Mouse (Mus musculus) heart, postnatal 10 days (tissue): Measurements from ENCODE around the gene Lgsn. TPM values are rescaled to one million over a fixed set of nuclear protein-coding genes. Genes with fewer than 3 reads are reported as not detected.

Experiments used
- DNase-seq, 2 experiments: peaks; one replicate each; pipeline ENCODE4 v3.0.0; 2021
- intact Hi-C: fragments of 180-260 bp; cut with DNase I; formaldehyde crosslinking; loops from one replicate; pipeline ENCODE4 v1.15.1; 2025
- total RNA-seq, 2 experiments: library from RNA; stranded (reverse); gene quantifications; 2 replicates each; pipeline ENCODE4 v1.2.3; 2021

The Lgsn gene
- not detected for total RNA-seq

DNA sequence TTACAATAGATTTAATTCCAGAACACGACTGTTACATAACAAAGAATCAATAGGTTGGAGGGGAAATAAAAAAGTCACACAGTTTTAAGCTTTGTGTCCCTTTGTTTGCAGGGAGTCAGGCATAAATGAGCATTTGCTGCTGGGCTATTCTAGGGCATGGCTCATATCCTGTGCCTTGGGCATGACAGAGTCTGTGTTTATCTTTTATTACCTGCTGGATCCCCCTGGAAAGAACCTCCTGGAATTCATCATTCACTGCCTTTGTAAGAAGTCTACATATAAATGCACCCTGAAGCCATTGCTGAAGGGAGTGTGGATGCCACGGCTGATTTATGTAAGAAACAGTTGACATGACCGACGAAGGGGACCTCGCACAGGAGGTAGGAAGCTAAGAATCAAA is at the start of gene Lgsn:
TSS of gene Lgsn (plus strand) at position 301 of the 400 bp plus-strand sequence.
- no peak for DNase-seq
- intact Hi-C loops: no loop called here

DNA sequence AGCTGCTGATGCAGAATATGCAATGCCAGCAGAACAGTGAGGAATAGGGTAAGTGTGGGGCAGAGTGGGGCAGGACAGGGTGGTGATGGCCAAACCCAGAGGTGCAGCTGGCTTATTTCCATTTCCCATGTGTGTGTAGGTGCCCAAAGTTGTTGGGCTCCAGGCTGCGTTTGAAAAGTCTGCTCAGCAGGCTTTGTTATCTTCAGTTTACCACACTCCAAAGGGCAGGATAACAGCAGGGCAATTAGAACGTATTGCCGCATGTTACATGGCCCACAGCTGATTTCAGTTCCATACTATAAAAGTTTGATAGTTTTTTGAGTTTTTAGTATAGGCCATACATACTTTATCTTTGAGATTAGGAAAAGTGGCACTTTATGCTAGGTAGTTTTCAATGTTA is 37.8 kb upstream of the Lgsn start:
- intact Hi-C loops: no loop called here
- no peak for DNase-seq

DNA sequence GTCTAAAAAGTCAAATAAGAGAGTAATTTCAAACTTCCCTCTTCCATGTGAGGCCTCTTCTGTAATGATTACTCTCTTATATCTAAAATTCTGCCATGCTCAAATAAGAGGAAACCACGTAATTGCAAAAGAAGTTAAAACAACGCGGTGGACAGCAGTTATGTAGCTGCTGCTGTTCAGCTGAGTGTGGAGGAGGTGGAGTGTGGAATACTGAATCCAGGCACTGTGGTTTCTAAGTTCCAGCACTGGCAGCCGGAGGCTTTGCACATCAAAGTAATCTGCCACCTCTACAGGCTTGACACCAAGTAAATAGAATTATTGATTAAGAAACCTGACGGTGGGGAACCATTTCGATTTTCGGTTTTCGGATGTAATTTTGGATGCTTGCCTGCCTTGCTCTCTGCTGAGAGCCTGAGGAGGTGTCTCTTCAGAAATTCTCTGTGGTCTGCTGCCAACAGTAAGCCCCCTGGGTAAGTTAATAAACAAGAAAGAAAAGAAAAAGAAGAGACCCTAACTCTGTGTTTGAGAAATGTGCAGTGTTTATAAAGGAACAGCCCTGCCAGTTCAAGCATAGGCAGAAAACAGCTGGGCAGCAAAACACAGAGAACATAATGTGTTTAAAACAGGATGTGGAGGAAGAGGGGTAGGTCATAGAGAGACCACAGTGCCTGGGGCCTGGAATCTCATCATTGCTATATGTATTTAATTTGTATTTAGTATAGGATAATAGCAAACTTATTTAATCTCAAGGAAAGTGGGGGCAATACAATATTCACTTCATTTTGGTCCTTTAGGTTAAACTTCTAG is 33.7 kb upstream of the Lgsn start:
- intact Hi-C loops: no loop called here
- peak in 1 of 2 experiments; percentile 8 for DNase-seq

DNA sequence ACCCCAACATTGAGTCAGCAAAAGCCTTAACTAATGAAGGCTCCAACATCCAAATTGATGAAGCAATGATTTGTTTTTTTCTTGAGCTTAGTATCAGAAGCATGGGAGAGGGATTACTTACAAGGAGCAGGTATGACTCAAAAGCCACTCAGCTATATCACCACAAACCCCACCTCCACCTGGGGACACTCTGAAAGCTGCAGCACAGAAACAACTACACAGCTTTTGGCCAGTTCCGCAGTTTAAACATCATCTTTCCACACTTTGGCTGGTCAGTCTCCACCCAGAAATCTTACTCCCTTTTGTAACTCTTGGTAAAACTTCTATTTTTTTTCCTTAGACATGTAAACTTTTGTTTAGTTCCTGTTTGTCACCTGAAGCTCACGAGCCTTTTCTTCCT is 32.6 kb upstream of the Lgsn start:
- DNase-seq: no peak
- intact Hi-C loops: no loop called here

DNA sequence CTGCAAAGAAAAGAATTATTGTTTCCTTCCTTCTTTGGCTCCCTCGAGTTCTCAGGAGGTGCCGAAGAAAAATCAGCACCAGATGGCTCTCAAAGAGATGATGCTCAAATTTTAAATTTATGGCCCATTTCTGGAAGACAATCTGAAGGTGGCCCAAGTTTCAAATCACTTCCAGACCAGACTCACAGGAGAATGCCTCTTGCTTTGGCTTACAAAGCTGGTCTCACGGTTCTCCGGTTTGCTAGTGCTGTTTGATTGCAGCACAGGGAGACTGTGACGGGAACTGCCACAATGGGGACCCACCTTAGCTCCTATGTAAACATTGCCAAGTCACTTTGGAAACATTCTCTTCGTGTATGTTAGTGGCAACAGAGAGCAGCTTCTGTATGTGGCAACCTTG is 26.5 kb upstream of the Lgsn start:
- DNase-seq: no peak
- intact Hi-C loops: loop anchor here (5.0 kb wide), 2 partner anchors 132 to 197 kb away; no protein-coding TSS in a partner anchor

DNA sequence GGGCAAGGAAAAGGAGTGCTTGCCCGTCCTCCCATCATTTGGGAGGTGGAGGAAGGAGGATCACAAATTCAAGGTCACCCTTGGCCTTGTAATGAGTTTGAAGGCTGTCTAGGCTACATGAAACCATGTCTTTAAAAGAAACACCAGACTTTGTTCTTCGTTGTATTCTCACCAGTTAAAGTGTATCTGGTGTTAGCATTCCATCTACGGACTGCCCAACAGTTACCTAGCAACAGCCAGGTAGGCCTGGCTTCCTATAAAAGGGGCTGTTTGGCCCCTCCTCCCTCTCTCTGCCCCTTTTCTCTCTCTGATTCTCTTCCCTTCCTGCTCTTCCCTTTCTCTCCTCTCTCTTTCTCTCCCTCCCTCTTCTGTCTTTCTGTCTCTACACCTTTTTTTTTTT is 25.7 kb upstream of the Lgsn start:
- intact Hi-C loops: loop anchor here (5.0 kb wide), 2 partner anchors 133 to 198 kb away; no protein-coding TSS in a partner anchor
- no peak for DNase-seq

DNA sequence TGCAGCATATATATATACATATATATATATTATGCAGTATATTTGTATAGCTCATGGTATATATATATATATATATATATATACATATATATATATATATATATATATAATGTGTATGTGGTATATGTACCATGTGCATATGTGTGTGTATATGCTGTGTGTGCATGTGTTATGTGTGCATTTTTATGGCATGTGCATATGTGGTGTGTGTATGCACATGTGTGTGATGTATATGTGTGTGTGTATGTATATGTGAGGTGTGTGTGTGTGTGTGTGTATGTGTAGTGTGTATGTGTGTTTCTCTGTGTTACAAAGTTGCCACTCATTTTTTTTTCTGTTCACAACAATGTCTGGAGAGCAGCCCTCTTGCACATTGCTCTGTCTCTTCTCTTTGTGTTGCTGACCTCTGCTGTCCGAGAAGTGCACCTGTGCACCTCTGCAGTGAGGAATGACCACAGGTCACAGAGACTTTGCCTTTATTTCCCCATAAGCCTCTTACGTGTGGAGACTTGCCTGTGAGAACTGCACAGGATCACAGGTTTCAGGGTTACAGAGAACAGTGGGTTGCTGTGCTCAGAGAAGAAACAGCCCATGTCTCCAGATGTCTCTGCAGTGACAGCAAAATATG is 23.3 kb upstream of the Lgsn start:
- peak; percentile 35 to 53 for DNase-seq
- intact Hi-C loops: loop anchor here (5.0 kb wide), 2 partner anchors 136 to 201 kb away; no protein-coding TSS in a partner anchor

DNA sequence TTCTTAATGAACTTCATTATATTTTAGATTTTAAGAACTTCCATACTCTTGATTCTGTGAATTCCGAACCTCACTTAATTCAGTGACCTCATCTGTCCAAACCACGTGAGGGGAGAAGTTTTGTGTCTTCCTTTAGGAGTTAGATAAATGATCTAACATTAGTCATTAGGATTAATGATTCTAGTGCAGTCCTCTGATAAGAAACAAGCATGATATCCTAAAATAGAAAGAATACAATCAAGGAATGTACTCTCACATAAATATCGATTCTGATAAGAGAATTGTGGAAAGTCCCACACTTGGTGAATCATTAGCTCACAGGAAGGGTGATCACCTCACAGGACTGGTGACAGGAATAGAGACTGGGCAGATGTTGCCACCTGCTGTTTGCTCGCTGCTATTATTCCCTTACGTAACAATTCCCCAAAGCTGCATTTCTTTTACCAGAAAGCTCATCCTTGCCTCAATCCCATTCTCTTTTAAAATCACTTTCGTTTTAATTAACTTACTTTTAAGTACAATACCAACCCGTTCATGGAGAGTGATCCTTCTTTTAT is 22.3 kb upstream of the Lgsn start:
- intact Hi-C loops: loop anchor here (1.0 to 5.0 kb wide), 5 partner anchors 137 to 454 kb away; no protein-coding TSS in a partner anchor
- peak; percentile 66 to 72 for DNase-seq

DNA sequence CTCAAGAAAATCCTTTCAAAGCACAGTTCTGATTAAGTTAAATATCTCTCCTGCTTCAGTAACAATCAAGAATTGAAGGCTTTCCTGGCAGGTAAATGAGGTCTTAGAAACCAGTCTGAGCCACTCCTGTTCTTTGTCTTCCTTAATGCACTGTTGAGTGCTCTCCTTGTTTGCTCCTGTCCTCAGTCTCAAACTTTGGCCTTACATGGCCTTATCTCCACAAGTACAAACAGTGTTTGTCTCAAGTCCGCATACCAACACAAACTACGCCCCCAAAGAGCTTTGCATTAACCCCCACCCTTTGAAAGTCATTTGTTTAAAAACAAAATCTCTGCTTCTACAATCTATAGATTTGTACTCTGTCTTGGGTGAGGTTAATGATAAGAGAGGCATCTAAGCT is 20.0 kb upstream of the Lgsn start:
- intact Hi-C loops: no loop called here
- no peak for DNase-seq

DNA sequence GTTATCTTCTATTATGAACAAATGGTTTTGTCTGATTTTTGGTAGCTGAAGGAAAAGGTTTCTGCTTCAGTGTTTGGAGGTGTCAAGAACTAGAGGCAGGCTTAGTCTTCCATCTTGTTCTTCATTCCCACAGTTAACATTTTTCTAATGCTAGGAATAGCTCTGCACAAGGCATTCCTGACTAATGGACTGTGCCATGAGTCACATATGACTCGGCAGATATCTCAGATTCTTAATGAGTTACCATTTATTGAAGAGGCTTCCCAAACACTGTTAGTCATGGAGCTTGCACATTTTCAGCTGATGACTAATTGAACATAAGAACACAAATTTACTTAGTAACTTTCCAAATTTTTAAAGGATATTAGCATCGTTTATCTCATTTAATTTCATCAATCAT is 19.3 kb upstream of the Lgsn start:
- intact Hi-C loops: no loop called here
- DNase-seq: no peak

DNA sequence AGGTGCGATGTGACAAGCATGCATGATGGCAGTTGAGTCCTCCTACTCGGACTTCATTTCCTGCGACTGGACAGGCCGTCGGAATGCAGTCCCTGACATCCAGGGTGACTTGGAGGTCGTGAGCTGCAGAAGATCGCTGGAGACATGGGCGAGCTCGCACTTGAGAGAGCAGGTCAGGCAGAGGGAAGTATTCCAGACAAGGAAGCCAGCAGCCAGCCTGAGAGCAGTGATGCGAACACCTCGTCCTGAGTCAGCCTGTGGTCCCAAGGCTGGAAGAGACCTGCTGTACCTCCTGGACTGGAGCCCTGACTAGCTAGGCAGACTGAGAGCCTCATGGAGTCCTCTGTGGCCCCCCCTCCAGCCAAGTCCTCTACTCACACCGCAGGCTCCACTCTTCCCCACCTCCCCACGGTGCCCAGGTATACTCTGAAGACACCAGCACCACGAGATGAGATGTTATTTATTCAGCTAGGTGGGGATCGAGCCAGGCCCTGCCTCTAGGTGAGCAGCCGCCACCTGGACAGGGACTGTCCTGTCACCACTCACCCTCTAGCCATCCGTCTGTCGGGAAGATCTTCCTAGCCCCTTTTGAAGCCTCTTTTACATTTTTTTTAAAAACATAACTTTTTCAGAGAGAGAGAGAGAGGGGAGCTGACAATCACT is 11.5 kb upstream of the Lgsn start:
- no peak for DNase-seq

DNA sequence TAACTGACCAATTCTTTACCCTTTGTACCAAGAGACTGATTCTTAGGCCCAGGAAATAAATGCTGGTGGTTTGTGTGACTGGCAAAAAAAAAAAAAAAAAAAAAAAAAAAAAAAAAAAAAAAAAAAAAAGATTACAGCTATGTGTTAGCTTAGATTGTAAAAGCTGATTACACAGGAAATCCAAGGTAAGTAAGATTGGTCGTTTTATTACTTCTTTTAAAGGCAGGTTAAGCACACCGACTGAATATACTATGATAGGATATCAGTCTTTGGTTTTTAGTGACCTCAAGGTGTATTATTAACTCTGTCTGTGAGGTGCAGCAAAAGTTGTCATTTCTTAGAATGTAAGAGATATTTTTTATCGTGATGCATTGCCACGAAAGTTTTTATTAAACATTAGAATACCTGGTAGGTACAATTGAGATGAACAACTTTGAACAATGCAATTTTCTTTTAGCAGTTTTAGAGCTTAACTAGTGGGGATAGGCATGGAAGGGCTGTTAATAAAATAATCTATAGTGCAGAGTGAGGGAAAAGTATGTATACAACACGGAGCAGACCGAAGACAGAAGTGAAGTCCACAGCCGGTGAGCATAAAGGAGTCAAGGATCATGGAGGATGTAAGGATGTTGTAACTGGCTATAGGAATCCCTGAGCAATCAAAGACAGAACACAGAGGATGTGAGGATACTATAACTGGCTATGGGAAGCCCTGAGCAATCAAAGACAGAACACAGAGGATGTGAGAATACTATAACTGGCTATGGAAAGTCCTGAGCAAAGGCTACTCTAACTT is 10.7 kb upstream of the Lgsn start:
- intact Hi-C loops: no loop called here
- no peak for DNase-seq

More for the DNA sequence above, 11.5 kb upstream of the Lgsn start:
- intact Hi-C loops: no loop called here

DNA sequence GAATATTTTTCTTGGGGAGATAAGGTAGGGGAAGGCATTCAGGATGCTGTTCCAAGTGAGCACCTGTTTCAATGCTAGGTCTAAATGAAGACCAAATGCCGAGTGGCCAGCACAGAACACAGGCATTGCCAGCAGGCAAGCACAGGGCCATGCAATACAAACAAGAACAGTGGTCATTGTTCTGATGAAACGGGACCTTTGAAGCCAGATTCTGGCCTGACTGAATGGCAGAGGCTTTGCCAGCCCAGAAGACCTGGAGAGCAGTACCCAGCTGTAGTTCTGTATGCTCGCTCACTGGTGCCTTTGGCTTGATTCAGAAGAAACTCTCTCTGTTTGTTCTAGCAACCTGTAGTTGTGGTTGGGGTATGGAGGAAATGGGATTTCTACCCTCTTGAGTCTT is 800 bp upstream of the Lgsn start:
- intact Hi-C loops: no loop called here
- DNase-seq: no peak

DNA sequence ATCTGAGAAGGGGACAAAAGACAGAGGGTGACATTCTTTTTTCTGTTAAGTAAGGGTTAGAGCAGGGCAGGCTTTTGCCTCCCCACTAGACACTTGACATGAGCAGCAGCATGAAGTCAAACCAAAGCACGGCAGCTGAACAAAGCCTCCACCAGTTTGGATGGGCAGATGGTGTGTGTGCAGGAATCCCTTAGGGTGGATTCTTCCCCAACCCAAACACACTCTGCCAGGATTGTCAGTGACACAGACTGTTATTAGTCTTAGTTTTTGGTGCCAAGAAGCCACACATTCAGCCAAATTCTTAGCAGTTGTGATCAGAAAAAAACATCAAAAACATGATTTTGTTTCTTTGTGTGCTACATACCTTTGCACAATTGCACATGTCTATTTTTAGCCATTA is 2.1 kb downstream of the Lgsn start:
- no peak for DNase-seq
- intact Hi-C loops: no loop called here

DNA sequence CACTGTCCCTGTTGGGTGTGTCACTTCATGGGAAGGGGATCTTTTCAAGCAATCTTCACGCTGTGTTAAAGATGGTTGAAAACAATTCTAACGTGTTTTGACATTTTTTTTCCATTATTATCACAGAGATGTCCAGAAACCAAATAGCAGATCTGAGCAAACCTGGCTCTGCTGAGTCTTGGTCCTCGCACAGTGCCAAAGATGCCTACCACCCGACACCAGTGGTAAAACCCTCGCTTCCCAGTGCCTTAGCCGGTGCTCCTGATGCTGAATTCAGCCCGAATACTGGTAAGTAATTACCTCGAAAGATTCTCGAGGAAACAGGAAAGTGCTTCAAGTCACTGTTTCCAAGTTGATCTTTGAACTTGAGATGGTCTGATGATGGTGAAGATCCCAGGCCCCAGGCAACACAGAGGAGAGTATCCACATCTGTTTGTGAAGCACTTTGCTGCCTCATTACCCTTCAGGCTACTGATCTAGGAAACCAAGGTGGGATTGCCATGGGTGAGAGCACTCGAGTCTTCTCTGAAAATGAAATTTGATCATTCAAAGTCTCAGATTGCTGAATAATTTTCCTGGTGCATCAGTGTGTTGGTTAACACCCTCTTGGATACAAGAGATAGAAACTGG is 14.2 kb downstream of the Lgsn start:
- intact Hi-C loops: no loop called here
- no peak for DNase-seq

DNA sequence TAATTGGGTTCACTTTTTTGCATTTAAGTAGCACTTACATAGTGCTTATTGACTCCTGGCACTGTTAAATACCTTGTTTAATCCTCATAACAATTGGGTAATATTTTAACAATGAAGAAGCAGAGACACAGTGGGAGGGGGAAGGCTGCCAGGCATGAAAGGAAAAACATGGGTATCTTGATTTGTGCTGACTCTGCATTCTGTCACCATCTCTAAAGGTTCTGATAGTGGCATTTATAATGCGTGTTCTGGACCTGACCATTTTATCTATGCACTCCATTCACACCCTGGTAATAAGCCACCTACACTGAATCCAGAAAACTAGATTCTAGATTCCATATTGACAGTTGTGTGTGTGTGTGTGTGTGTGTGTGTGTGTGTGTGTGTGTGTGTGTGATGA is 19.4 kb downstream of the Lgsn start:
- intact Hi-C loops: no loop called here
- DNase-seq: no peak

DNA sequence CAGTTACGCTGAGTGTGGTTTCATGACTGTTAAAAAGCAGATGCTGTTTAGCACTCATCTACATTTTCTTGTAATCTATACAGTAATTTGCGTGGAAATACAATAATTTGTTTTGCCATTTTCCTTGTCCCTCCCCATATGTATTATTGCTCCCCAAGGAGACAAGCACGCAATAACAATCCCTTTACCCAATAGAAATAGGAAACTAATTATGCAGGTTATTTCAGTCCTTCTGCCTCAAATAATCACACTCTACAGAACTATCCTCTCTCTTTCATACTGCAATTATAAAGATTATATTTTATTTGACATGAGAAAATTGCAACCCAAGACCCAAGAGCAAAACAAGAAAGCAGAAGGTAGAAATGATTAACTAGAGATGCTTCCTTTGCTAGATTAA is 20.8 kb downstream of the Lgsn start:
- intact Hi-C loops: no loop called here
- no peak for DNase-seq

DNA sequence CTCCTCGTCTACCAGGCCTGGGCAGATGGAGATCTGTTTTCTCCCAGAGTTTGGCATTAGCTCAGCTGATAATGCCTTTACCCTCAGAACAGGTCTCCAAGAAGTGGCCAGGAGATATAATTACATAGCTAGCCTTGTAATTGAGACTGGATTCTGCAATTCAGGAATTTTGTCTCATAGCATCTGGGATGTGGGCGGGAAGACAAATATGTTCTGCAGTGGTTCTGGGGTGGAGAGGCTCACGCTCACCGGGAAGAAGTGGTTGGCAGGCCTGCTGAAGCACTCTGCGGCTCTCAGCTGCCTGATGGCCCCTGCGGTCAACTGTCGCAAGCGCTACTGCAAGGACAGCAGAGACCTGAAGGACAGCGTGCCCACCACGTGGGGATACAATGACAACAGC is 27.6 kb downstream of the Lgsn start:
- DNase-seq: no peak
- intact Hi-C loops: no loop called here

DNA sequence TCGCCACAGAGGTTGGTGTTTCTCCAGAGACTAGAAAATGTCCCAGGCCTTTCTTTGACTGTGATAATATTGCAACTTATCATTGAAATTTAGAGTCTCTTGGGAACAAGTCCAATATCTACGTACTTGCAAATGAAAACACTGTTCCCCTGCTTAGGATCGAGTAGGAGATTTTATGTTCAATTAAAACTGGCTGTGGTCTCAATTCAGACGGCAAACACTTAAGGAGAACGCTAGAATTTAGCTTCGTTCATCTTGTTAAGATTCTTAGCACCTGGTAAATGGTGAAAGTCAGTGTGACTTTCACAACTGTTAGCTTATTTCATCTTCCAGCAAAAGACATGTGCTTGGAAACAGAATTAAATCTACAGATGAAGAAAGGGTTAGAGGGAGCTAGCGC is 29.1 kb downstream of the Lgsn start:
- intact Hi-C loops: no loop called here
- no peak for DNase-seq

DNA sequence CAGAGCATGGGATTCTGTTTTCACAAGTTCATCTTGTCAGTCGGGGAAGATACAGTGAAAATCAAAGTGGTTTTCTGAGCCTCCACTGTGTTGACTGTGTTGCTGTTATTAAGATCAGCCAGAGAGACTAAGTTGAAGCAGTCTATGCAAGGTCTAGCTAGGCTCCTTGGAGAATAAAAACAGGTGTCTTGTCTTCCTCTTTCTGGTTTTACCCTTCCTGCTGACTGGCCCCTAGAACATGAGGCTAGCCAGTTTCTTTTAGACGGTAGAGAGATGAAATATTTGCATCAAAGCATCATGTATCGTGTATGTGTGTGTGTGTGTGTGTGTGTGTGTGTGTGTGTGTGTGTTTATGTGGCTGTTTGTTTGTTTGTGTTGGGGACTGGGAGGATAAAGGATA is 29.6 kb downstream of the Lgsn start:
- no peak for DNase-seq
- intact Hi-C loops: no loop called here
